Mouse (Mus musculus): Measurements from ENCODE around the gene Pdhx.
A peak's percentile ranks its signal among the peaks of the same experiment; 100 is the strongest.

Gene Pdhx

DNA sequence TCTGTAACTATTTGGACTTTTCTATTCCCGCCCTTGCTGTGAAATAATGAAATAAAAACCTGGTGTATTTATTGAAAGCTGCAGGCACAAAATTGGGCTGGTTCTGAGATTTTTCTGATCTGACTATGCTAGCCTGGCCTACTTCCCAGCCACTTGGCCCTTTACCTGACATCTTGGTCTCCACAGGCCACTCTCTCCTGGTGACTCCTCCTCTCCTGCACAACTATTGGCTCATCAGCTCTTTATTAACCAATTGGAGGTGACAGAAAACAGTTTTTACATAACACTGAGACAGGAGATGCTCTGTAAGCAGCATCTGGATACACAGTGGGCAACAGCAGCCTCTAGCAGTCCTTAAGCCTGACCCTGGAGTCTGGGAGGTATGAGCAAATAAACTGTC lies 83.9 kb downstream of the Pdhx start:
- DNase-seq (ENCODE audit: low spot score in 2 of 2): no peak

- DNase-seq (ENCODE audit: low spot score in 2 of 2): no peak
Observed at GRCm38 (mm10) chr2:102987708-102988010, 85.7 kb downstream of the Pdhx start.

DNA sequence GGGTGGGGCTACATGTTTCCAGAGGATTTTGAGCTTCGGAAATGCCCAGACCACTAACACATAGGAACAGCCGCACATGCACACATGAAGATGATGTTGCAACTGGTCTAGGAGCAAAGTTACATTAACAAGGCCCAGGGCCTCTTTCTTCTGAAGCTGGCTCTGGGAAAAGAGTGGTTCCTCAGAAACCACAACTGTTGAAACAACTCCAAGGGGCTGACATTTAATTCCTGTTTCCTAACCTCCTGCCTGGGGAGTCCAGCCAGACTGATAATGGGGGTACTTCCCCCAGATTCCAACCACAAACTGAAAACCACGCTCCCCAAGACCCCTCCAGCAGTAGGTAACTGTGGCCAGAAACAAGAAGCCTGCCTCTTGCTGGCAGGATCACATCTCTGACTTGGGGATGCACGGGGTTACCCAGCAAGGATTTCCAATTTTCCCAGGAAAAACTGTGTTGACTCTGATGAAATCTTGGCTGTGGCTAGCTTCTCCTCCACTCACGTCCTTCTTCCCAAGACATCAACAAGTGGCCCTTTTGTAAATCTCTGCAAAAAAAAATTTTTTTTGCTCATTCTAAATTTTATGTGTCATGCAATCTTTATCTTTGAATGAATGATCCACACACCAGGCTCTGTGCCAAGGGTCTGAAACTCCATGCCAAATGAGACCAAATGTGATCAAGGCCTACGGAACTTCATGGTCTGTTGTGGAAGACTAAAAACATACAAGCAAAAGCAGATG lies 86.2 kb downstream of the Pdhx start:
- no peak for DNase-seq (ENCODE audit: low spot score in 2 of 2)

DNA sequence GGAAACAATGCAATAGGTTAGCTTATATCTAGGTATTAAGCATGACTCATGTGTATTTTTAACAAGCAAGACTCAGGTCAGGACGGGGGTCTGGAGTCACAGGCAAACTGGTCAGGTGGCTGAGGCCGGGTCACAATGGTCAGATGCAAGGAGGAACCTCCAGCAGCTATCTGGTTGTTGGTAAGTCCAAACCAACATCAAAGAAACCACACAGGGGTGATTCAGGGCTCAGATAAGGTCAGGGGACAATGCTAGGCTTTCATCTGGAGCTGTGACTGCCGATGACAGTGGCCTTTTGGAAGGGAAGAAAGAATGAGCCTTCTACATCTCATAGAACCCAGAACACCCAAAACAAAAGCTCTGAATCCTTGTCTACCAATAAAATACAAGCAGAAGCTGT lies 86.9 kb downstream of the Pdhx start:
- no peak for DNase-seq (ENCODE audit: low spot score in 2 of 2)

- no peak for DNase-seq (ENCODE audit: low spot score in 2 of 2)
Observed at GRCm38 (mm10) chr2:102982822-102983221, 90.5 kb downstream of the Pdhx start.

DNA sequence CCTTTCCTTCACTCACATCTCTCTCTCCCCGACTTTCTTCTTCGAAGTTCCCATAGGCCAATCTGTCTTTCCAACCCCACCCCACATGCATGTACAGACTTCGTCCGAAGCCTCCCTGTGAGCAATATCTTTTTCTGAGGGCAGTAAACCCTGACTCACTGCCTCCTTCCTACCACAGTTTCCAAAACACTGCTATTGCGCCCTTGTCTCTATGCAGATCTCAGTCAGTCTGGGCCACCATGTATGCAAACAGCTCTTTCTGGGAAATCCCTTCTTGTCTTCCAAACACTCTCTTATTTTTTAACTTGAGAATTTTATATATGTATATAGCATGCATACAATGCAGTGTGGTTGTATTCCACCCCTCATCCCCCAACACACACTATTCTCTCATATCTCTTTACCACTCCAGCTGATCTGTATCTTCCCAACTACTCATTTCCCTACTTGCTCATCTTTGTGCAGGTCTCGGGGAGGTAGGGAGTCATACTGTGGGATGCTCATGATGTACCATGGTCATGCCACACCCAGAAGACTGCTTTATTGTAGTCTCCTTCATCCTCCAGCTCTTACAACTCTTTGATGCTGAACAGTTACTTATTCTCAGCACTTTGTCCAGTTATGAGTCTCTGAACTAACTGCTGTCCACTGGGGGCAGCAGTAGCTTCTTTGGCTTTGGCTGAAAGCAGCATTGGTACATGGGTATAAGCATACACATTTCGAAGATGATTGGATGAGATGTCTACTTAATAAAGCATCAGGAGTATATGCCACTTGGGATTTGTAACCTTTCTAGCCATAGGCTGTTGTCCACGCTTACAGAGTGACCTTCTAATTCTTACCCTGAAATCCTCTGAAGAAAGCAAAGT lies 91.6 kb downstream of the Pdhx start:
- DNase-seq (ENCODE audit: low spot score in 2 of 2): peak in 1 of 2 experiments; percentile 23

DNA sequence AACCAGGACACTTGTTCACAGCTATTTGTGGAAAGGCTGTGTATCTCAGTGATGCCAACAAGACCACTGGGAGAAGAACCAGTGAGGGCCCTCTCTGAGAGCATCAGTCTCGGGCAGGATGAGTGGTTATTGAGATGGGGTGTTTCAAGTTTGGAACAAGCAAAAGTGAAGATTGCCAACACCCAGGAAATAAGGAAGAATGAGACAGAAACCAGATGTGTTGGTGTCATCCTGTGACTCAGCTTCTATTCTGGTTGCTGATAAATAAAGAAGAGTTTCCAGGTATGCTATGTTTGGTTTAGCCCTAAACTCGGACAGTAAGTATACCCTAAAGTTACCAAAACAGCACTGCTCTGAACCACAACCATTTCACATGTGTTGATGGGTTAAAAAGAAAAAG lies 92.4 kb downstream of the Pdhx start:
- DNase-seq (ENCODE audit: low spot score in 2 of 2): no peak

DNA sequence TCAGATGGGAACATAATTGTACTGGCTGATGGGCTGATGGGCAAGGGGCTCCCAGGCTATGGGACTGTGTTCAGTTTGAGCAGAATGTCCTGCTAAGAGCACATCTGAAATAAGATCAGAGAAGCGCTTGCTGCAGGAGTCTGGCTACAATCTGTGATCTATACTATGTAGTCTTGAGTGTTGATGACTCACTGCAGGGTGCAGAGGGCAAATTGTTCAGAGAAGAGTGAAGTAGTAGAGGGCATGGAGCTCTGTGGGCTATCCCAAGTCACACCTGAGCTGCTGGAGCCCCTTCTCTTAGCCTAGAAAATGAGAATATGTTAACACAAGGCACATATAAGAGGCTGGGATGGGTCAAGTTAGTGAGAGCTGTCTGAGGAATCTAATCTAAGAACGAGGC lies 93.8 kb downstream of the Pdhx start:
- DNase-seq (ENCODE audit: low spot score in 2 of 2): no peak

DNA sequence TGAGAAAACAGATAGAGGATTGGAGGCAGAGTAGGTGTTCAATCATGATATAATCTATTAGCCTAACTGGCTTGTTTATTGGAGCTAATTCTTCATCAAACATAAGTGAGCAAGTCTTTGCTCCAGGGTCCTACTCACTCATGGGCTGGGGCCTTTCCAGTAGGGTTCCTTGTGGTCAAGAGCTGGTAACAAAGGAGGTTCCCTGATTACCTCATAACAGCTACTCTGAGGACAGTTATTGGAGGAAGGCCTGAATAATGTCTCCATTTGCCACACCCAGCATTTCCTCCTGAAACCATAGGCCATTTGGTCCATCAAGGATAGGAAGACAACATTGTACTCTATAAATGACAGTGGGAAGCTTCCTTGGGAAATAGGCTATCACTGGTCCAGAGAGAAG lies 94.2 kb downstream of the Pdhx start:
- no peak for DNase-seq (ENCODE audit: low spot score in 2 of 2)

GRCm38 (mm10) chr2:102975358-102975945 lies 97.9 kb downstream of the Pdhx start:
- DNase-seq (ENCODE audit: low spot score in 2 of 2): no peak

GRCm38 (mm10) chr2:102973115-102973514 lies 100.2 kb downstream of the Pdhx start:
- no peak for DNase-seq (ENCODE audit: low spot score in 2 of 2)

GRCm38 (mm10) chr2:102972575-102972974 lies 100.7 kb downstream of the Pdhx start:
- DNase-seq (ENCODE audit: low spot score in 2 of 2): no peak

DNA sequence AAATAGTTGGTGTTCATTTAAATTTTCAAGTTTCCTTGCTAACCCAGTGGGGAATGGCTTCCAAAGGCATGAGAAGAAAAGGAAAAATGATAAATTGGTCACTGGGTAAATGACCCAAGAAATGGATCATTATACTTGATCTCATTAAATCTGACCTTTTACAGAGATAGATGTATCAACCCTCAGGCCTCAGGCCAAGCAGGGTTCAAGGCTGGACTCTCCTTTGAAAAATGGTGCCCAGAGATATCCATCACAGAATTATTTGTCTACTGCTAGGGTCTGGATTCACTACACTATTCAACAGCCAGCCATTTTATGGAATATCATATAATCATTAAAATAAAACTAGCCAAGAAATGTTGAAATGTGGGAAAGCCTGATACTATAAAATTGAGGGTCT lies 101.4 kb downstream of the Pdhx start:
- DNase-seq (ENCODE audit: low spot score in 2 of 2): no peak

Measured in natural killer cell, adult 2 months (primary cell).